Mouse (Mus musculus): ENCODE data around the gene Sltm. TPM values are rescaled to one million over a fixed set of nuclear protein-coding genes. Genes with fewer than 3 reads are reported as not detected.
"Not testable (repeated sequence)": the region's sequence is repeated elsewhere in the genome, so short reads cannot be mapped to it uniquely, and the experiment has no call there.

Sltm gene
- total RNA-seq, 2 experiments from 2014 or later = 42.7 to 49.0 TPM

DNA sequence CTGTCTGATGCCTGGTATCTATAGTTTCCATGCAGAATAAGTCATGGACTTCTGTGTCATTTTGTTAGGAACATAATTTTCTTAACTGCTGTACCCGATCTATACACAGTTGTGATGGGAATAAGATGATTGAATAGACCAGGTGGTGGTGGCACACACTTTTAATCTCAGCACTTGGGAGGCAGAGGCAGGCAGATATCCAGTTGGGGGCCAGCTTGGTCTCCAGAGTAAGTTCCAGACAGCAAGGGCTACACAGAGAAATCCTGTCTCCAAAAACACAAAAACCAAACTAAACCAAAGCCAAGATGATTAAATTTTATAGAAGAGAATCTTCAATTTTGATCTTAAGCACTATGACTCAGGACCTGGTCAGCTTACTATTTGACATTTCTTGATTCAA, 2.3 kb downstream of the Sltm start:
- no peak for DNase-seq (ENCODE audit: low spot score in 2 of 2)
- intact Hi-C loops (cut with DNase I) = no loop called here

DNA sequence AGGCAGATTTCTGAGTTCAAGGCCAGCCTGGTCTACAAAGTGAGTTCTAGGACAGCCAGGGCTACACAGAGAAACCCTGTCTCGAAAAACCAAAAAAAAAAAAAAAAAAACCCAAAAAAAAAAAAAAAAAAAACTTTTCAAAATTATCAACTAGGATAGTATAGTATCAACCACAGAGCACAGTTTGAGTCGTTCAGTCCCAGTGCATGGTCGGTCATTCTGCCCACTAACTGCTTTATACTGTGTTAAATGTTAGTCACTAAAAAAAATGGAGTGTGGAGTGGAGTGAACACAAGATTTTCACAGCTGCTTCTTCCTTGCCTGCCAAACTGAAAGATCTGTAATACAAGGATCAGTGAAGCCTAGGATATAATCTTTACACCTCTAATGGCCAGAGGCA, 4.0 kb downstream of the Sltm start:
- intact Hi-C loops (cut with DNase I); DNase-seq (ENCODE audit: low spot score in 2 of 2): not testable (repeated sequence)

DNA sequence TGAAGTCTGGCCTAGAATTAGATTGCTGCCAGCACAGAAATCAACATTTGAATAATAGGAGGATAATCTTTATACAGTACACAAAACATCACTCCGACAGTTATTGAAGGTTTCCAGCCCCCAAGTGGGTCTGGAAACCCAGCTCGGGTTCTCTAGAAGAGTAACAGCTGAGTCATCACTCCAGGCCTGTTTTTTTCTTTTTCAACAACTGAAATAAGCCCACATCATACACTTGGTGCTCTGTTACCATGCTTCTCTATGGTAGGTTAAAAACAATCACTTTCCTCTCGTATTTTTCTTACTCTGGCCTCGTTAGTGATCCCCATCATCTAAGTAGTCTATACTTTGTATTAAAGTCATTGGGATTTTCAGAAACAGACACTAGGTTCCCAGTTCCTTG, 5.8 kb downstream of the Sltm start:
- intact Hi-C loops (cut with DNase I) = no loop called here
- peak in 1 of 2 experiments; percentile 45 for DNase-seq (ENCODE audit: low spot score in 2 of 2)

DNA sequence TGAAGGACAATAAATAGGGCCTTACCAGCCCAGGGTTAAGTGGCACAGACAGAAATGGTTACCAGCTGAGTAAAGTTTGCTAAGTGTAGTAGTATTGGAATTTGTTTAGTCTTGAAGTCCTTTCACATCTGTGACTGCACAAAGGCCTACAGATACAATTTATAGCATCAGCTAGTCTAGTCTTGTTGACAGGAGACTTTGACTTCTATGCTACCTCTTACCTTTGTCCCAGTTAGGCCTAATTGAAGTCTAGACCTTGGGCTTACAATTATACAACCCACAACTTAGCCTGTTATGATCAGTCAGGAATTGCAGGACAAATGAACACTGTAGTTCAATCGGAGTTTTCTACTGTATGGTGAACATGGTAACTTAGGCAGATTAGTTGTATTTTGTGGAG, 9.0 kb downstream of the Sltm start:
- no peak for DNase-seq (ENCODE audit: low spot score in 2 of 2)

DNA sequence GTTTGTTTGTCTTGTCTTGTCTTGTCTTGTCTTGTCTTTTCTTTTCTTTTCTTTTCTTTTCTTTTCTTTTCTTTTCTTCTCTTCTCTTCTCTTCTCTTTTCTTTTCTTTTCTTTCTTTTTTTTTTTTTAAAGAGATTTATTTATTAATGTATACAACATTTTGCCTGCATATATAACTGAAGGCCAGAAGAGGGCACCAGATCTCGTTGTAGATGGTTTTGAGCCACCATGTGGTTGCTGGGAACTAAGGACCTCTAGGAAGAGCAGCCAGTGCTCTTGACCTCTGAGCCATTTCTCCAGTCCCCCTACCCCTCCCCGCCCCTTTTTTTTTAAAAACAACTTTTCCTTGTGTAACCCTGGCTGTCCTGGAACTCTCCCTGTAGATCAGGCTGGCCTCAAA, 9.7 kb downstream of the Sltm start:
- DNase-seq (ENCODE audit: low spot score in 2 of 2); intact Hi-C loops (cut with DNase I): not testable (repeated sequence)

More for the DNA sequence above, 9.0 kb downstream of the Sltm start:
- intact Hi-C loops (cut with DNase I) = no loop called here

DNA sequence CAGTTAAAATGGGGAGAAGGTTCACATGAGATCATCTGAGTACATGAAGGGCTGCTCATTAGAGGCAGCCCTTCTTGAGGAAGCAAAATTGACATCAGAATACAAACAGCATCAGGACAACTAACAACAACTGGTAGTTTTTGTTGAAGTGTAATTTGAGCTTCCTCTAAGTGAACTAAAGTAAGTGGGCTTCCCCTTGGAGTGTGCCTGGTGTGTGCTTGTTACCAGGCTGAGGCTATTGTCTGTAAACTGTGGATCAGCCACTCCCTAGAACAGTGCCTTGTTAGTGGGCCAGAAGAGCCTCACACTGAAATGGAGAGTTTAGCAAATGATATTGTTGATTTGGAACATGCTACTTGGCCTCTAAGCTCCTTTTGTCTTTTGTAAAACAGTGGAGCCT, 12.9 kb downstream of the Sltm start:
- no peak for DNase-seq (ENCODE audit: low spot score in 2 of 2)
- intact Hi-C loops (cut with DNase I) = no loop called here

DNA sequence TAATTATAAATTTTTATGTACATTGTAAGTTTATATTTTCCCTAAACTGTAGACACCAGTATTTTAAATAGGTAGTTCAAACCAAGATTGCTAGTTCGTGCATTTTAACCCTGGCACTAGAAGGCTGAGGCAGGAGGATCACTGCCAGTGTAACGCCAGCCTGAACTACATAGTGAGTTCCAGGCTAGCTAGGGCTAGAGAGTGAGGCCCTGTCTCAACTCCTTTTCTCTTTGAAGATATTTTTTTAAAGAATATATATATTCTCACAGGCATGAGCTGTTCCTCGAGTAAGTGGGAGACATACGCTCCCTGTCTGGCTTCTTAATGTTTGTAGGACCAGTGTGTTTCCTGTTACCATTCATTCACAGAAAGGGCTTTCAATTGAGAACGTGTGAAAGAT, 14.2 kb downstream of the Sltm start:
- intact Hi-C loops (cut with DNase I) = no loop called here
- DNase-seq (ENCODE audit: low spot score in 2 of 2) = no peak

DNA sequence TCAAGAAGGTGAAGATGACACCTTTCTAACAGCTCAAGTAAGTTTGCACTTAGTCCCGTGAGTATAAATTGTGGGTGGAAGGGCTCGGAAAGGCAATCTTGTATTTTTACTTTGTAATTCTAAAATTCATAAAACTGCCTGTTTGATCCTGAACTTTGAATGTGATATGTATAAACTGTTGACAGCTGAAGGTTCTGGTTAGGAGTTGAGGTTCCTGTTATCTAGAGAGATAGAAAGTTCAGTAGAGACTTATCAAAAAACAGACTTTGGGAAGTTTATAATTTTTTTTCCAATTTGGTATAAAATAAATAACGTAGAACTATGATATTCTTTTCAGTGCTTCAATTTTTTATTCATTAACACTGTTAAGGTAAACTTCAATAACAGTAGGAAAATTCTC, 20.3 kb downstream of the Sltm start:
- DNase-seq (ENCODE audit: low spot score in 2 of 2) = no peak
- intact Hi-C loops (cut with DNase I) = no loop called here

DNA sequence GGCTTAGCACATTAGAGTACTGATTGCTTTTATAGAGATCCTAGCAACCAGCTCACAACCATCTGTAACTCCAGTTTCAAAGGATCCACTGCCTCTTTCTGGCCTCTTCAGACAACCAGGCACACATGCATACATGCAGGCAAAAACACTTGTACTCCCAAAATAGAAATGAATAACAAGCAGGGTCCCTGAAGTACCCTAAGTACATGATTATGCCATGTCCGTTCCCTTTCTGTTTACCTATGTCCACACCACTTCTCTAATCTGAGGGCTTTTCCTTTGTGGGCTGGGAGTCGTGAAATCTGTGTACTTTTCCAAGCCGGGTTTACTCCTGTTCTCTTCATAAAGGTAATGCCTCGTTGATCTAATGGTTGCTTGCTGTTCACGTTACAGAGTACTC, 25.1 kb downstream of the Sltm start:
- intact Hi-C loops (cut with DNase I) = no loop called here
- no peak for DNase-seq (ENCODE audit: low spot score in 2 of 2)

DNA sequence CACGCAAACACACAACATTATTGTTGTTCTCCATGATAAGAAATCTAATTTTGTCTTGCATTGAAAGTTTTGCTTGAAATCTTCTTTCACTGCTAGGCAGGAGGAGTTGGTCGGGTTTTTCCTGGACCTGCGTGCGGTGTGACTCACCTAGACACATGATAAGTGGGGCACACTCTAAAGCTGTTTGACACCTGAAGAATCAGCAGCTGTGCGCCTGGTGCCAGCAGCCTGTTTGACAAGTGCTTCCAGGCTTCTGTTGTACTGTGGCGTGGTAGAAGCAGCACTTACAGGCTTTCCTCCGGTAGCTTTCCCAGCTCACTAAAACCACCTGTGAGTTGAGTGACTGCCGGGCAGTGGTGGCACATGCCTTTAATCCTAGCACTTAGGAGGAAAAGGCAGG, 27.8 kb downstream of the Sltm start:
- no peak for DNase-seq (ENCODE audit: low spot score in 2 of 2)

DNA sequence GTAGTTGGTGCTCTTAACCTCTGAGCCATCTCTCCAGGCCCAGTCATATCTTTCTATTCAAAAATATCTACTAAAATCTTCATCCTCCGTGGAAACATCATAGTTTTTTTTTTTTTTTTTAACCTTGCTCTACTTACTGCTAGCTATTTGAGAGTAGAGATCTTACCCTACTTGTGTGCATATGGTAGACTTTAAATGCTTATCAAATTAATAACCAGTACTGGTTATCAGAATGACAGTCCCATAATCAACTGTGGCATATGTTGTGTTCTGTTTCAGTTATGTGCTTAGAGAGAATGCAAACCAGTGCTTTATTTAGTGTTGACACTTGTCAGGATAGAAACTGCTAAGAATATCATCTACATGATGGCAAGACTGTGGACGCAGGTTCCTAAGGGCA, 35.6 kb downstream of the Sltm start:
- intact Hi-C loops (cut with DNase I) = no loop called here
- no peak for DNase-seq (ENCODE audit: low spot score in 2 of 2)

More for the DNA sequence above, 27.8 kb downstream of the Sltm start:
- intact Hi-C loops (cut with DNase I) = no loop called here

DNA sequence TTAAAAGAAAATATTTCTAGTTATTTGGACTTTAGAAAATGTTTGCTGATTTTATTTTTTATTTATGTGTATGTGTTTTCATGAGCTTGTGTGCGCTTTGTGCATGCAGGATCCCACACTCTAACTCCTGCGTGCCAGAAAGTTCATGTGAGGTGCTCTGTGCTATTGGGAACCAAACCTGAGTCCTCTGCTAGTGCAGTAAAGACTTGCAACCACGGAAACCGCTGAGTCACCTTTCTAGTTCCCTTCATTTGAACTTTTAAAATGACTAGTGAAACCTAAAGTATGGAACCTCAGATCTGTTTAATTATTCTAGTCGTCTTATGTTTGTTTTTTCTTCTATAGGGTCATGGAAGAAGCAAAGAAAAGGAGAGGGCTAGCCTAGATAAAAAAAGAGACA, 38.4 kb downstream of the Sltm start:
- DNase-seq (ENCODE audit: low spot score in 2 of 2) = no peak
- intact Hi-C loops (cut with DNase I) = loop anchor here (5.0 kb wide), 1 partner anchor 129 kb away; no protein-coding TSS in a partner anchor

DNA sequence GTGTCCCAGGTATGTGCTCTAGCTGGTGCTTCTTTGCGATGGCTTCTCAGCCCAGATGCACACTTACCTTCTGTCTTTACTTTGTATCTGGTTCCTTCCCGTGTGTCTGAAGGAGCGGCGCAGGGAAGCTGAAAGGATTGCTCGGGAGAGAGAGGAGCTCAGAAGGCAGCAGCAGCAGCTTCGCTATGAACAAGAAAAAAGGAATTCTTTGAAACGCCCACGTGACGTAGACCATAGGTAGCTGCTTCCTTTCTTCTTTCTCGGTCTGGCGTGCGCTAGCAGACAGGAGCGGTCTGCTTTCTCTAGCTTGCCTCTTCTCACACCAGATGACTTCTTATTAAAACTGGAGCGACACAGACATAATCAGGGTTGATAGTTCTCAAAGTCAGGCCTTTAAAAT, 42.1 kb downstream of the Sltm start:
- intact Hi-C loops (cut with DNase I) = loop anchor here (5.0 kb wide), 1 partner anchor 132 kb away; no protein-coding TSS in a partner anchor
- no peak for DNase-seq (ENCODE audit: low spot score in 2 of 2)

DNA sequence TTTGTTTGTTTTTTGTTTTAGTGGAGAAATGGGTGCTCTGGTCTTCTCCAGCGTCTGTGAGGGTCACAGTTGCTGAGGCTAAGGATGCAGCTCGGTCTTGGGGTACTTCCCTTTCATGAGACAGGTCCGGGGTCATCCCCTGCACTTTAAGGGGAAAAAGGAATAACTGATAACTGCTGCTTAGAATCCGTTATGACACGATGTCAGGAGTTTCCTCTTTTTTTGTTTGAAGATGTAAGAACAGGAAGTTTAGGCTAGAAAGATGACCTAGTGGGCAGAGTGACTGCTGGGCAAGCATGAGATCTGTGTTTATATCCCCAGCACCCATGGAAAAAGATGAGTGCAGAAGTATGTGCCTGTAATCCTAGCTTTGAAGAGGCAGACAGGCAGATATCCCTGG, 42.6 kb downstream of the Sltm start:
- intact Hi-C loops (cut with DNase I) = no loop called here
- no peak for DNase-seq (ENCODE audit: low spot score in 2 of 2)

DNA sequence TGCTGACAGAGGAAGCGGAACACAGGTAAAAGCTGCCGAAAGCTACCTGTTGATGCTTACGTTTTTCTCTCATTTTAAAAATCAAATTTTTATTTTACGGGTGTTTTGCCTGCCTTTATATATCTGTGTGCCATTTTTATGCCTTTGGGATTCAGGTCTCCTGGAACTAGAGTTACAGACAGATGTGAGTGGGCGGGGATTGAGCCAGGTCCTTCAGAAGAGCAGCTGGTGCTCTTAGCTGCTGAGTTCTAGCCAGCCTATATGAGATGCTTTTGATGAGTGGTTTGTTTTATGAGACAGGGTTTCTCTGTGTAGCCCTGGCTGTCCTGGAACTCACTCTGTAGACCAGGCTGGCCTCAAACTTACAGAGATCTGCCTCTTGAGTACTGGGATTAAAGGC, 44.6 kb downstream of the Sltm start:
- intact Hi-C loops (cut with DNase I) = no loop called here

DNA sequence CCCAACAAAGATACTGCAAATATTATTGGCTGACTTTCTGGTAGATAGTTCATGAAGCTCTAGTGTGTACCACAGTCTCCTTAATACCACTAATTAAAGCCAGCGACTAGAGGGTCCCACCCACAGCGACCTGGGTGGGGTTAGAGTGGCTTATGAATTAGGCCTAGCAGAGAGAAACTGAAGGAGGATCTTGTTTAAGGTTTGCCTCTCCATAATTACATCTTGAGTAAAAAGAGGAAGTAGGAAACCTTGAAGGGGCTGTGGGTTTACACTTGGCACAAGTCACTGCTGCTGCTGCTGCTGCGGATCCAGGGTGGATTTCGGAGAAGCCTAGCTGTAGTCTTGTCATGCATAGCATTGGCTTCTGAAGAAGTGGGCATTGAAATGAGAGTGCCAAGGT, 48.2 kb downstream of the Sltm start:
- DNase-seq (ENCODE audit: low spot score in 2 of 2) = no peak
- intact Hi-C loops (cut with DNase I) = no loop called here

More for the DNA sequence above, 44.6 kb downstream of the Sltm start:
- DNase-seq (ENCODE audit: low spot score in 2 of 2) = peak in 1 of 2 experiments; percentile 73

DNA sequence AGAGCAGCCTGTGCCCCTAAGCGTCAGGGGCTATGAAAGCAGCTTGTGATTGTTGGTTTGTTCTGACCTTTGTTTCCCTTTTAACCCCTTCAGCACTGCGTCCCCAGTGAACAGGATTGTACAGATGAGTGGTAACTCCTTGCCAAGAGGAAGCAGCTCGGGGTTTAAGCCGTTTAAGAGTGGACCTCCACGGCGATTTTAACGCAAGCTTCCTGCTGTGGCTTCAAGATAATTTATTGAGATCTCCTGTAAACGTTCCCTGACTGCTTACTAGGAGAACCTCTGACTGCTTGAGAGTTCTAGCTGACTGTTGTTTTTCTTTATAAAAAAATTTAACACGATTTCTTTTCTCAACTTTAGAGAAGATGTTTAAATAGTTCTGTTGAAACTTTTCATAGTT, 48.9 kb downstream of the Sltm start:
- intact Hi-C loops (cut with DNase I) = no loop called here
- no peak for DNase-seq (ENCODE audit: low spot score in 2 of 2)

DNA sequence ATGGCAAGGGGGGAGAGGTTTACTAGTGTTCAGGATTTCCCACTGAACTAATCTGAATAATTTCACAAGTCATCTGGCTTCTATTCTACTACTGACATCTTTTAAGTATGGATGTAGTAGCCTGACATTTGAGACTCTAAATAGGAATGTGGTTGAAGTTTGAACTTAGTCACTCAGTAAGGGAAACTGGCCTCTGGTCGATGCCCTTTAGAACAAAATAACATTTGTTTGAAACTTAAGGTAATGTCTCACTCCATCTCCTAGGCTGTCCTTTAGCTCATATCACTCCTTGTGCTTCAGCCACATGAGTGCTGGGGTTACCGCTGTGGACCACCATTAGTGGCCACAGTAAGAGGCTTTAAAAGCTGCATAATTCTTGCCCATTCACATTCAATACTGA, 55.7 kb downstream of the Sltm start:
- intact Hi-C loops (cut with DNase I) = no loop called here
- no peak for DNase-seq (ENCODE audit: low spot score in 2 of 2)

DNA sequence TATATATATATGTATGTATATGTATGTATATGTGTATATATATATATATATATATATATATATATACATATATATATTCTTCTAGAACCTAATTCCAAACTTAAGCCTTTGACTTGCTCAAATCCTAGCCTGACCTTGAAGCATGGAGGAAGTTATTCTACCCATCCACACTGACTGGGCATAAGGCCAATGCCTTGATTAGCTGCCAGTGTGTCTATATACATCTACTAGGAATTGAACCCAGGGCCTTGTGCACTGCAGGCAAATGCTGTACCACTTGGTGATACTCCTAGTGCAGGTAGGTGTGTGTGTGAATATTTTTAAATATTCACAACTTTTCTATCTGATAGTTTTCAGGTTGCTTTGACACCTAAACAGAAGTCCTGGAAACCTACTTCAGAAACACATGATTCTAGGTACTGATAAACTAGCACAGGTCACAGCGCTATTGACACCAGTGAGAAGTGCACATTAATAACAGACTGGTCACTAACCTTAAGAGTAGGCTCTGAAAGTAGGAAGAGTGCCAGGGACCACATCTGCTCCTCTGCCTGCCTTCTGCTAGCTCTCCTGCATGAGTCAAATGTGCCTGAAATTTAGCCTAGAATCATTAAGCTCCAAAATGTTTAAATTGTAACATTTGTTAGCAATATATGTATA, 59.8 kb downstream of the Sltm start:
- no peak for DNase-seq (ENCODE audit: low spot score in 2 of 2)
- intact Hi-C loops (cut with DNase I) = no loop called here

DNA sequence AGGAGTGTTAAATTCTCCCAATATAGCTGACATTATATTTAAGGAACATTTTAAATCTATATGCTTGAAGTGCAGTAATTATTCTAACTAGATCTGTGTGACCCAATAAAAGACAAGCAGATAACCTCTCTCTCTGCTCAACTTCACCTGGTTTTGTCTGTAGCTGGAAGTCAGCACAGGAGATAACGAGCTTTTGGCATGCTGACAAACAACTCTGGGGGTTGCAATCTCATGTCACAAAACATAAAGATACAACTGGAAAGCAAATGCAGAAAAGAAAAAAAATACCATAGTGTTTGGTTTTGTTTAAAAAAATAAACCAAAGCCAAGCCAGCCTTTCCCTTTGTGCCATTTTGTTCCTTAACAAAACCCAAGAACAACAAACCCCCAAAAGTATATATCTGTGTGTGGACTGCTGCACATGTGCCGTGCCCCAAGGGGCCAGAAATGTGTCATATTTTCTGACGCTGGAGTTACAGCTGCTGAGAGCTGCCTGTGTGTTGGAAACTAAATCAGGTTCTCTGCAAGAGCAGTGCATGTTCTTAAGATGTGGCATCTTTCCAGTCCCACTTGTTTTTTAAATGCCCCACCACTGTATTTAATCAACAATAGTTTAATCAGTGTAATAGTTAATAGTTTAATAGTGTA, 68.6 kb downstream of the Sltm start:
- intact Hi-C loops (cut with DNase I) = no loop called here
- no peak for DNase-seq (ENCODE audit: low spot score in 2 of 2)

DNA sequence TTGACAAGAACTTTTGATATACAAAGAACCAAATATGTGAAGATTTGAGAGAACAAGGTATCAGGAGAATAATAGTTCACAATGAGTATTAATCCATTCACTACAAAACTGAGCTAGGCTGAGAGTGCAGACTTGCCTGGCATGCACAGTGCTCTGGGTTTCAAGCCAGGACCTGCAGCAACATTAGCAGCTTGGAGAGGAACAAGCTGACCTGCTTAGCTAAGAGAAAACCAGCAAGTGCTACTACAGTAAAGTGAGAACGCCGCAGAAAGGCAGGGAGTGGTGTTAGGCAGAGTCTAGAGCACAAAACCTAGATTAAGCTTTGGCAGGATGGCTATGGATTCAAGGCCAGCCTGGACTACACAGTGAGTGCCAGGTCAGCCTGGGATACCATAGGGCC, 87.2 kb downstream of the Sltm start:
- DNase-seq (ENCODE audit: low spot score in 2 of 2) = no peak
- intact Hi-C loops (cut with DNase I) = no loop called here

DNA sequence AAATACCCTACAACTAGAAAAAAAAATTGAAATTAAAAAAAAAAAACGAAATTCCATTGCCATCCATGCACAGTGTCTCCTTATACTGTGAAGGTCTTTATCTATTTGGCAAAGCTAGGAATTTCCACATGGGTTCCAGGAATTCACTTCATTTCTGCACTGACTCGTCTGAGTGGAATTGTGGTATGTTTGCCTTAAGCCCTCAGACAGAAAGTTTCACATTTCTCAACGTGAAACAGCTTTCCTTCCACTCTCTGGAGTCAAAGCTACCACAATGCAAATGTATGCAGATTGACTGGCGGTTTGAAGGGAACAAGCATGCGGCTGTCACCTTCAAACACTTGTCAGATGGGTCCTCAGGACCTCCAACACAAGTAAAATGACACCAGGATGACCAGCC, 89.1 kb downstream of the Sltm start:
- intact Hi-C loops (cut with DNase I) = no loop called here
- DNase-seq (ENCODE audit: low spot score in 2 of 2) = no peak
